Mouse (Mus musculus): ENCODE results near the gene Gm10985.

DNA sequence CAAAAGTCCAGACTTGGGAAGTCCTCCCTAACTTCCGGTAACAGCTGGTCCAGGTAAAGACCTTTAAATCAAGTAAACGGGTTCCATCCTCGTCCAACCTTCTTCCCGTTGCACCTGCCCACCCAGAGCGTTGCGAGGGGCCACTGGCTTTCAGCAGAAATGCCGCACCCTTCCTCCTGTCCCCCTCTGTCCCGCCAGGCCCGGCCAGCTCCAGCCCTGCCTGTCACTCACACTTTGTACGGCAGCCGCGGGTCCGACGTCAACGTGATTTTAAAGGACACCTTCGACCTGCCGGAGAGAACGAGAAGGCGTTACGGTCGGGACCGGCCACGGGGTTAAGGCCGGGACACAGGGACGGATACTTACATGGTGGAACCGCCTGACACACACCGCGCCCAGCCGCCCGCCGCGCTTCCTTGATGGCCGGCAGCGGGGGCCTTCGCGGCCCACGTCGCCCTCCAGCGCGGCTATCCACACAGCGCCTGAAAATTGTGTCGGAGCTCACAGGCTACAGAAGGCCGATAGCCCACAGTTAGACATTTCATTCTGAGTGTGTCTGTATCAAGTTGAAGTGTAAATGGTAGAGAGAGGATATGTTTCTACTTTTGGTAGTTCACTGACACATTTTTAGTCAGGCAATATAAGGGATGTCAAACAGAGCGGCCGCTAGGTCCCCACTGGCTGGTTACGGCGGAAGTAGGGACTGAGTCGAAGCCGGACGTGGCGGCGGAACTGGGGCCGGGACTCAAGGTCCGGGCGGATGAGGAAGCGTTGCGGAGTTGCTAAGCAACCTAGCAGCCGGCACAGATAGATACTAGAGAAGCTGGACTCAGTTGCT, 18.7 kb downstream of the Gm10985 start, which contains the start of gene Ufm1:
- 0 out of 2 replicates have a peak, but pooled peaks have one; percentile 23 for TF ChIP-seq POLR2A (IDR thresholded peaks at IDR 0.05; ENCODE audit: extremely low read depth, insufficient read depth, low read length)
- no peak for TF ChIP-seq CTCF (IDR thresholded peaks at IDR 0.05; ENCODE audit: extremely low read depth, insufficient read depth, low read length)

All from cortical plate, adult 2 months (tissue).